Mouse (Mus musculus): ENCODE measurements around the gene Pola2.

The Pola2 gene

DNA sequence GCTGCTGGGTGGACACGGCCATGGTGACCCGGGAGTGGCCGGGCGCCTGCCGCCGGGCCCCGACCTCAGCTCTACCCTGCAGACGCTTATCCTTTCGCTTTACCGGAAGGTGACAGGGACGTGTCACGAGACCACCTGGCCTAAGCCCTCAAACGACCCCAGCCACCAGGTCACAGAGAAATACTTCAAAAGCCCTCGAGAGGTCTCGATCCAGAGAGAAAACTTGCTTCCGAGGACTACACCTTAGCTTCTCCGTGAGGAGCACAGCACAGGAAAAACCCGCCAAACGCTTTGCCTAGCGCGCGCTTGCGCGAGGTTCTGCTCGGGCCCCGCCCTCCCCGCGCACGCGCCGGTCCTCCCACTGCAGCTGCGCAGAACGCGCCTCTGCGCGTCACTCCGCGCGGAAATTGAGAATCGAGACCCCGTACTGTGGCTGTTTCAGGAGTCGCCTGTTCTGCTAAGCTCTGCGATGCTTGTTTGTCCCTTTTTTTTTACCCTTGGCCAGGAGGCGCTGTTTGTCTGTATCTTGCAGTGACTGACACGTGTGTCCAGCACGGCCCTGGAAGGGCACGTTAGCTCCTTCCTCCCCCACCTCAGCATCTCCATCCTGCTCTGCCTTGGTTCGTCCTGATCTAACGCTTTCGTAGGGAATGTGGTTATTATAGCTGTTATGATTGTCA, at the start of gene Pola2:
TSS of gene Pola2 (minus strand) at position 320 of the 680 bp plus-strand sequence.
- DNase-seq (ENCODE audit: low read depth, low spot score) = peak; percentile 92

DNA sequence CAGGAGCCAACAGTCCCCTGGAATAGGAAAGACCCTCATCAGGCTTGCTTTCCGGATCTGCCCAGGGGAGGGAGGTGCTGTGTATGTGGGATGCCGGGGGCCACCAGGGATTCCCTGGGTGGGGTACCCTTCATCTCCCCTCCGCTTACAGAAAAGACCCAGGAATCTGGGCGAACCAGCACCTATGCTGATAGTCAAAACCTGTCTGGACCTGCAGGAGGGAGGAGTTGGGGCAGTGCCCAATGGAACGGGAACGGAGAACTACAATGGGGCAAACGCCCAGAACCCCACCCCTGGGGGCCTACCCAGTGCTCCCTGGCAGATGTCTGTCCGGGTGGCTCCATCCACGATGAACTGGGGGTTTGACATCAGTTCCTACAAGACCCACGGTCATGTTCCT, 49.7 kb upstream of the Pola2 start:
- DNase-seq (ENCODE audit: low read depth, low spot score) = no peak

- no peak for DNase-seq (ENCODE audit: low read depth, low spot score)
Observed at GRCm38 (mm10) chr19:6009137-6009536, 45.1 kb upstream of the Pola2 start.

DNA sequence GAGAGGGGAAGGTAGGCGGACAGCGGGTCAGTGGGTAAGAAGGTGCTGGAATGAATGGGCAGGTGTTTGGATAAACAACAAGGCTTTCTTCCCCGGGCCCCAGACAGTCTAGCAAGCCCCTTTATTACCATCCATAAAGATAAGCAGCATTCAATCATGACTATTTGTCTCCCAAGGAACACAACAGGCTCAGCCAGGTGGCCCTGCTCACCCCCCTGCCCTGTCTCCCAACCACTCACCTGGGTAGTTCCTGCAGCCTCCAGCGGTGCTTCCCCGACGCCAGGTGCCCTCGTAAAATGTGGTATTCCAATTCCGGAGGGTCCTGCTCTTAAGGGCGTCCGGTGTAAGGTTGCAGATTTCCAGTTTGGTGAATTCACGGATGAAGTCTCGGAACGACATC, 43.0 kb upstream of the Pola2 start:
- DNase-seq (ENCODE audit: low read depth, low spot score) = no peak

DNA sequence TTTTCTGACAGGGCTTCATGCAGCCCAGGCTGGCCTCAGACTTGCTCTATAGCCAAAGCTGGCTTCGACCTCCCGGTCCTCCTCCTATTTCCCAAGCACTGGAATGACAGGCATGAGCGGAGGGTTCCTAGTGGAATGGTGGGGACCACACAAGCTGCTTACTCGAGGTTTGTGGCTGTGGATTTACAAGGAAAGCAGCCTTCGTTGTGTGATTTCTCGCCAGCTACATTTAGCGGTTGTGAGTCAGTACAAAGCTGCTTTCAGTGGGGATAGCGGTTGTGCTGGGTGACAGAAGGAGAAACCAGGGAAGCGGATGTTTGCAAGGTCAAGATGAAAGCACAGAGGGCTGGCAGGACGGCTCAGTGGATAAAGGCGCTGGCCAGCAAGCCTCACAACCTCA, 41.5 kb upstream of the Pola2 start:
- peak; percentile 26 for DNase-seq (ENCODE audit: low read depth, low spot score)

- no peak for DNase-seq (ENCODE audit: low read depth, low spot score)
Observed at GRCm38 (mm10) chr19:5999969-6000368, 36.0 kb upstream of the Pola2 start.

GRCm38 (mm10) chr19:5998180-5998579, 34.2 kb upstream of the Pola2 start:
- no peak for DNase-seq (ENCODE audit: low read depth, low spot score)

GRCm38 (mm10) chr19:5994711-5995110, 30.7 kb upstream of the Pola2 start:
- no peak for DNase-seq (ENCODE audit: low read depth, low spot score)

DNA sequence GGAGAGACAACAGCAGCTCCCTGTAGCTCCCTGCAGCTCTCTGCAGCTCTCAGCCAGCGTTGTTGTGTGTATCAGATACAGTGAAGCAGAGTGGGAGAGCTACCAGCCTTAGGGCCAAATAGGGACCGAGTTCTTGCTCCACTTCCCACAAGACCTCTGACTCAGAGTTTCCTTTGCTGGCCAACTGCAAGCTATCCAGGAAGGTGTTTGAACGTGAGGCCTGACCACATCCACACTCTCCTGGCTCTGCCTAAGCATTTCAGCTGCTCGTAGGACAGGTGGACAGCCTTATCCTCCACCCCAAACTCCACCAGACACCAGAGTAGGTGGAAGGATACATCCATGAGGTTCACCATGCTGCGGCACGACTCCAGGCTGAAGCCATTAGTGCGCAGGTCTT, 28.0 kb upstream of the Pola2 start:
- no peak for DNase-seq (ENCODE audit: low read depth, low spot score)

- DNase-seq (ENCODE audit: low read depth, low spot score) = no peak
Observed at GRCm38 (mm10) chr19:5991467-5991866, 27.5 kb upstream of the Pola2 start.

GRCm38 (mm10) chr19:5990921-5991320, 26.9 kb upstream of the Pola2 start:
- DNase-seq (ENCODE audit: low read depth, low spot score) = no peak

GRCm38 (mm10) chr19:5990033-5990432, 26.0 kb upstream of the Pola2 start:
- no peak for DNase-seq (ENCODE audit: low read depth, low spot score)

GRCm38 (mm10) chr19:5989585-5989984, 25.6 kb upstream of the Pola2 start:
- no peak for DNase-seq (ENCODE audit: low read depth, low spot score)

GRCm38 (mm10) chr19:5988815-5989452, 24.9 kb upstream of the Pola2 start:
- peak; percentile 42 for DNase-seq (ENCODE audit: low read depth, low spot score)

- no peak for DNase-seq (ENCODE audit: low read depth, low spot score)
Observed at GRCm38 (mm10) chr19:5988027-5988814, 24.2 kb upstream of the Pola2 start.

GRCm38 (mm10) chr19:5986043-5986442, 22.0 kb upstream of the Pola2 start, which contains the start of gene Slc22a20:
Gene Slc22a20, minus strand, starts transcription at chr19:5986143.
- DNase-seq (ENCODE audit: low read depth, low spot score) = no peak

GRCm38 (mm10) chr19:5980477-5980876, 16.5 kb upstream of the Pola2 start:
- DNase-seq (ENCODE audit: low read depth, low spot score) = no peak

DNA sequence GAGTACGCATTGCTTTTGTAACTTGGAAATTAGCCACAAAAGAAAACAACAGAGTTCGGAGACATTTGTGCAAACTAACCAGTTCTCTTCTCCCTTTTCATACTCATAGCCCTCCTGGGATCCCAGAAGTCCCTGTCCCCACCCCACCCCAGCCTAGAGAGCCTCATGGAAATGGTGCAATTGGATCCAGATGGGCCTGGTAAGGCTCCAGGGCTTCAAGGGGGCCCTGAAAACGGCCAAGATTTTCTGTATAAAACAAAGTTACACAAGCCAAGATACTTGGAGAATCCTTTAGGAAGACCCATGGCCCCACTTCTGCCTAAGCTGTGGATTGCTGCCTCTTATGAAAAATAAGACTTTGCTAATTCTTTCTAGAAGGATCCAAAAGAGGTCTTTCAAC, 13.7 kb upstream of the Pola2 start:
- DNase-seq (ENCODE audit: low read depth, low spot score) = no peak

DNA sequence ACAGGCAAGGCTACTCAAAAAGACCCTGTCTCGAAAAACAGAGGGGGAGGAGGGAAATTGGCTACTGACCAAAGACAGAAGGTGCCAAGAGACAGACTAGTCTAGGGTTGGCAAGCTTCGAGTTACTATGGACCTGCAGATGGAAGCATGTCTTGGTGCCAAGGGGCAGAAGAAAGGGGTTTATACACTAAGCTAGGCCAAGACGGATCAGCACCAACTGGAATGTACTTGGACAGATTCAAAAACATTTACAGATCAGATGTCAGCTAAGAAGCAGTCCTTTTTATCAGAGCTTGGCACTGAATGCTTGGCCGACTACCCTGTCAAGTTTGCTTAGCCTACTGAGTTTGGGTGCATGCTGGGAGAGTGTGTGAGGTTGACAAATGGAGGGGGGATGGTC, 11.7 kb upstream of the Pola2 start:
- DNase-seq (ENCODE audit: low read depth, low spot score) = peak; percentile 30

GRCm38 (mm10) chr19:5975112-5975511, 11.1 kb upstream of the Pola2 start:
- no peak for DNase-seq (ENCODE audit: low read depth, low spot score)

GRCm38 (mm10) chr19:5967664-5968063, 3.7 kb upstream of the Pola2 start:
- DNase-seq (ENCODE audit: low read depth, low spot score) = no peak

- DNase-seq (ENCODE audit: low read depth, low spot score) = no peak
Observed at GRCm38 (mm10) chr19:5966786-5967185, 2.8 kb upstream of the Pola2 start.

DNA sequence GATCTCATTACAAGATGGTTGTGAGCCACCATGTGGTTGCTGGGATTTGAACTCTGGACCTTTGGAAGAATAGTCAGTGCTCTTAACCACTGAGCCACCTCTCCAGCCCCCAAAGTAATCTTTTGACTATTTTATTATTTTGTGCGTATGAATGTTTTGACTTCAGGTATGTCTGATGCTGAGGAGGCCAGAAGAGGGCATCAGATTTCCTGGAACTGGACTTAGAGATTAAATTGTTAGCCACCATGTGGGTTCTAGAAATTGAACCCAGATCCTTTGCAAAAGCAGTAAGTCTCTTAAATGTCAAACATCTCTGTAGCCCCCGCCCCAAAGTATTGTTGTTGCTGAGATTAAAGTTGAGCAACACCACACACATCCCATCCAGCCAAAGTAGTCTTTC, 1.9 kb upstream of the Pola2 start:
- no peak for DNase-seq (ENCODE audit: low read depth, low spot score)

All from brain, adult 2 months (tissue).